Mouse (Mus musculus): Measurements from ENCODE around the gene Gadd45b. TPM values are rescaled to one million over a fixed set of nuclear protein-coding genes. Genes with fewer than 3 reads are reported as not detected.

The Gadd45b gene
- polyA plus RNA-seq, 2 experiments: 36.6 to 46.2 TPM

DNA sequence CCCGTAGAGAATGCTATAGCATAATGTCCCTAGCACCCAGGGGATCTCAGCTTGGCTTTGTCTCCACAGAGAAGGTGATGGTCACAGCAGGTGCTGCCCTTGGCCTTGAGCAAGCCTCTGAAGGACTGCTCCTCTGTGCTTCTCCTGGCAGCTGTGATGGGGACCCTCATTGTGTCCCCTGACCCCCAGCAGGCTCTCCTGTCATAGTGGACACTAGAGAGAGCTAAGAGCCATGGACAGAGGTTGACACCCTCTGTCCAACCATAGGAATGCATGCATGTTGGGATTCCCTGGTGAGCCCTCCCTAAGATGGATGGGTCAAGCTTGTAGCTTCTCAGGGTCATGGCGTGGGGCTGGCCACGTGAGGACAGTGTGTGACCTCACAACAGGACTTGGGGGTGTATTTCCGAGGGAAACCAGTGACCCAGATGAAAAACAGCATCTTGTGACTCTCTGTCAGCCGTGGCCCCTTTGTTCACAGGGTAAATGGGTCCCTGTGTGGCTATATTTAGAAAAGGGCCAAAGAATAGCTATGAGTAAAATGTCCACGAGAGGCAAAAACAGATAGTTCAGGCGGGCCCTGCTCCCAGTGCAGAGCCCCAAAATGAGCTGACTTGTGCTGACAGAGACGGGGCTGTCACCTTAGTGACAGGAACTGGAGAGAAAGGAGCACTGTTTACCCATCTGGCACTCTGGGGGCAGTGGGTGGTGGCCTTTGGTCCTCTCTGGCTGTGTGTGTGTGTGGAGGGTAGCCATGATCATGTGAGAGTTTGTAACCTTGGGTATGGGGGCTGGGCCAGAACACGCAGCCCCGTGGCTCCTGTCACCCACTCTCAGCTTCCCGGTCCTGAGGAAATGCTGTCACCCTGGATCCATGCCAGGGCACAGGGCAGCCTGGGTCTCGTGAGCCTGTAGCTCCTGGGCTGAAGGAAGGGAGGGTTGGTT lies 33.4 kb downstream of the Gadd45b start:
- Histone ChIP-seq H3K27me3 (ENCODE audit: control insufficient read depth, insufficient read depth, low read length) (no peaks in the 10 kb centered on the region), H3K36me3 (ENCODE audit: control insufficient read depth, insufficient read depth, low read length) (no peaks in the 10 kb centered on the region), H3K4me3 (replicated peaks; ENCODE audit: low read length) (no peak overlapping the region), H3K9me3 (ENCODE audit: control insufficient read depth, low read length) (no peaks in the 10 kb centered on the region), H3K4me2 (replicated peaks; ENCODE audit: low read depth, low read length, severe bottlenecking) (no peak overlapping the region), H3K4me1 (ENCODE audit: control insufficient read depth, insufficient read depth, low read length) (peaks cover 33% of the 10 kb centered on the region), H3K9ac (ENCODE audit: low read depth, low read length, severe bottlenecking) (no peak overlapping the region), H3K27ac (replicated peaks; ENCODE audit: low read depth, low read length) (no peak overlapping the region)
- DNase-seq (ENCODE audit: low spot score) (no peak), ATAC-seq (ENCODE audit: low FRiP score, low read depth) (no peak)
- TF ChIP-seq POLR2A (IDR thresholded peaks at IDR 0.05; ENCODE audit: borderline replicate concordance, extremely low read depth, insufficient read depth, insufficient read length): no peak
- 63% methylated on average over 12 of the region's 12 CpGs for WGBS

DNA sequence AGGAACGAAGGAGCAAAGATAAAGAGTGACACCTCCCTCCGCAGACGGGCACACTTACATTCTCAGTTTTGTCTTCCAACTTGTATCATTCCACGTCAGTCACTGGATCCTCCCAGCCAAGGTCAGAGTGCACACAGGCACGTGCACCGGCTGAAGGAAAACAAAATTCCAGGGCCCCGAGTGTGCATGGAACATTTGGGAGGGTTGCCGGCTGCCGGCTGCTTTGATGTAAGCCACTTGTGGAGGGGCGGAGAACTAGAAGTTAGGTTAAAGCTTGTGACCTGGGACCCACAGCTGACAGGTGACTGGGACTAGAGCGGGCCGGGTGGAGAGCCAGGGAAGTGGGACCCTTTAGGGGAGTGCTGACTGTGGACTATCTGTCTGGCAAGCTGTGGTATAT lies 36.4 kb downstream of the Gadd45b start:
- Histone ChIP-seq H3K4me1 (ENCODE audit: control insufficient read depth, insufficient read depth, low read length) (peaks cover 24% of the 10 kb centered on the region), H3K4me3 (replicated peaks; ENCODE audit: low read length) (no peak overlapping the region), H3K27ac (replicated peaks; ENCODE audit: low read depth, low read length) (no peak overlapping the region), H3K27me3 (ENCODE audit: control insufficient read depth, insufficient read depth, low read length) (no peaks in the 10 kb centered on the region), H3K4me2 (replicated peaks; ENCODE audit: low read depth, low read length, severe bottlenecking) (no peak overlapping the region), H3K9ac (ENCODE audit: low read depth, low read length, severe bottlenecking) (no peak overlapping the region), H3K36me3 (ENCODE audit: control insufficient read depth, insufficient read depth, low read length) (no peaks in the 10 kb centered on the region), H3K9me3 (ENCODE audit: control insufficient read depth, low read length) (no peaks in the 10 kb centered on the region)
- DNase-seq (ENCODE audit: low spot score) (no peak), ATAC-seq (ENCODE audit: low FRiP score, low read depth) (no peak)
- TF ChIP-seq POLR2A (IDR thresholded peaks at IDR 0.05; ENCODE audit: borderline replicate concordance, extremely low read depth, insufficient read depth, insufficient read length): no peak
- 44% methylated on average over 12 of the region's 12 CpGs for WGBS

DNA sequence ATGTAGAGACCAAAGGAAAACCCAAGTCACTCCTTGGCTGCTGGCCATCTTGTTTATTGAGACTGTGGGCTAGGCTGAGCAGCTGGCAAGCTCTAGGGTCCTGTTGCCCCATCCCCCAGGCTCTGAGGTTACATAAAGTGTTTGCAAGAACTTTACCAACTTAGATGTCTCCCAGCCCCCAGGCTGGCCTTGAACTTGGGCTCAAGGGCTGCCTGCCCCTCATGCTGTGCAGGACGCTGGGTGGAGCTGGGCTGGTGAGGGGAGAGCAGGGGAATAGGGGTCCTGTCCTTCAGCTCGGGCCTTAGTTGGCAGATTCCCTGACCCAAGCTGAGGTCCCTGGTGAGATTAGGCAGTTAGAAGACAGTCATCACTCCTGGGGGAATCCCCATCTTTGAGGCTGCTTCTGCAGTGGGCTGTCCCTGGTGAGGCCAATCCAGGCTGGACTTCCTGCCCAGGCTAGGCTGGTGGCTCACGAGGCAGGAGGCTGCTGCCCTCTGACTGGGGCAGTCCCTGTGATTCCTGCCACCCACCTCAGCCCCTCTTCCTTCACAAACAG lies 37.3 kb downstream of the Gadd45b start:
- Histone ChIP-seq H3K9me3 (ENCODE audit: control insufficient read depth, low read length) (no peaks in the 10 kb centered on the region), H3K9ac (ENCODE audit: low read depth, low read length, severe bottlenecking) (no peak overlapping the region), H3K27me3 (ENCODE audit: control insufficient read depth, insufficient read depth, low read length) (no peaks in the 10 kb centered on the region), H3K4me1 (ENCODE audit: control insufficient read depth, insufficient read depth, low read length) (peaks cover 21% of the 10 kb centered on the region), H3K4me2 (replicated peaks; ENCODE audit: low read depth, low read length, severe bottlenecking) (no peak overlapping the region), H3K36me3 (ENCODE audit: control insufficient read depth, insufficient read depth, low read length) (no peaks in the 10 kb centered on the region), H3K27ac (replicated peaks; ENCODE audit: low read depth, low read length) (no peak overlapping the region), H3K4me3 (replicated peaks; ENCODE audit: low read length) (no peak overlapping the region)
- ATAC-seq (ENCODE audit: low FRiP score, low read depth) (no peak), DNase-seq (ENCODE audit: low spot score) (peak; percentile 71)
- no peak for TF ChIP-seq POLR2A (IDR thresholded peaks at IDR 0.05; ENCODE audit: borderline replicate concordance, extremely low read depth, insufficient read depth, insufficient read length)
- 58% methylated on average over 2 of the region's 3 CpGs for WGBS

DNA sequence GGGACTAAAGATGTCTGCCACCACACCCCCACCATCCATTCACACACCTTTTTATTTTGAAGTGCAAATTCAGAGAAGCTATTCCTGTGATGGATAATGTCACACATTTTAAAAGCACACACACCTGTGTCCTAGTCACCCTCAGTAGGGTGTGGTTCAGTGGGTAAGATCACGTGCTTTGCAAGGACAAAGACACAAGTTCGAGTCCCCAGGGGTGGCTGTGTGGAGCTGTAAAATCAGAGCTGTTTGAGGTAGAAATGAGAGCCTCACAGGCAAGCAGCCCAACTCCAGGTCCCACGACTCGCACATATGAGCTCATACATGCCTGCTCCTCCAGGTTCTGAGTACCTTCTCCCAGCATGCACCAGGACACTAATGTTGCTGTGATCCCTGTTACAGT lies 38.2 kb downstream of the Gadd45b start:
- H3K36me3 ChIP-seq (ENCODE audit: control insufficient read depth, insufficient read depth, low read length): no peaks in the 10 kb centered on the region
- 80% methylated on average over 4 of the region's 4 CpGs for WGBS
- H3K4me3 ChIP-seq (replicated peaks; ENCODE audit: low read length): no peak overlapping the region
- no peaks in the 10 kb centered on the region for H3K9me3 ChIP-seq (ENCODE audit: control insufficient read depth, low read length)
- no peak overlapping the region for H3K4me2 ChIP-seq (replicated peaks; ENCODE audit: low read depth, low read length, severe bottlenecking)
- H3K27ac ChIP-seq (replicated peaks; ENCODE audit: low read depth, low read length): no peak overlapping the region
- no peak for DNase-seq (ENCODE audit: low spot score)
- H3K27me3 ChIP-seq (ENCODE audit: control insufficient read depth, insufficient read depth, low read length): no peaks in the 10 kb centered on the region
- ATAC-seq (ENCODE audit: low FRiP score, low read depth): no peak
- no peak for TF ChIP-seq POLR2A (IDR thresholded peaks at IDR 0.05; ENCODE audit: borderline replicate concordance, extremely low read depth, insufficient read depth, insufficient read length)
- no peak overlapping the region for H3K9ac ChIP-seq (ENCODE audit: low read depth, low read length, severe bottlenecking)
- H3K4me1 ChIP-seq (ENCODE audit: control insufficient read depth, insufficient read depth, low read length): peaks cover 28% of the 10 kb centered on the region

DNA sequence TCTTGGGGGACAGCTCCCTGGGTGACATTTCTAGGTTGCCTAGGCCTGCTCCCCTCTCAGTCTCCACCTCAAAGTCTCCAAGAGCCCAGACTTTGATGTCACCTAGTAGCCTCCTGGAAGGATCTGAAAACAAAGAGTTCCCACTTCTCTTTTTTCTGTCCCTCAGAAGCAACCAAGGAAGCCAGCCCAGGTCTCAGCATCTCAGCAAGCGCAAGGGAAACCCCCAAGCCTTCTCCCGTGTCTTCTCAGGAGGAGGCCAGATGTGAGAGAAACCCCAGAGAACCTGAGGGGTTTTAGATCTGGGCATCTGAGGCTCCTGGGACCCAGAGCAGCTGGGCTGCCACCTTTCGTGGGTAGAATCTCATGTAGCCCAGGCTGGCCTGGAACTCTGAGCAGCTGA lies 39.4 kb downstream of the Gadd45b start:
- no peak overlapping the region for H3K4me2 ChIP-seq (replicated peaks; ENCODE audit: low read depth, low read length, severe bottlenecking)
- DNase-seq (ENCODE audit: low spot score) (no peak), ATAC-seq (ENCODE audit: low FRiP score, low read depth) (no peak)
- no peaks in the 10 kb centered on the region for H3K9me3 ChIP-seq (ENCODE audit: control insufficient read depth, low read length)
- no peaks in the 10 kb centered on the region for H3K27me3 ChIP-seq (ENCODE audit: control insufficient read depth, insufficient read depth, low read length)
- TF ChIP-seq POLR2A (IDR thresholded peaks at IDR 0.05; ENCODE audit: borderline replicate concordance, extremely low read depth, insufficient read depth, insufficient read length): no peak
- peaks cover 19% of the 10 kb centered on the region for H3K4me1 ChIP-seq (ENCODE audit: control insufficient read depth, insufficient read depth, low read length)
- 66% methylated on average over 3 of the region's 3 CpGs for WGBS
- H3K9ac ChIP-seq (ENCODE audit: low read depth, low read length, severe bottlenecking): no peak overlapping the region
- H3K4me3 ChIP-seq (replicated peaks; ENCODE audit: low read length): no peak overlapping the region
- no peak overlapping the region for H3K27ac ChIP-seq (replicated peaks; ENCODE audit: low read depth, low read length)
- H3K36me3 ChIP-seq (ENCODE audit: control insufficient read depth, insufficient read depth, low read length): no peaks in the 10 kb centered on the region
